Mouse (Mus musculus) cerebellum, adult 18-20 months (tissue): ENCODE measurements around the gene Slc6a11.

ENCODE experiments used
- DNase-seq, 2 experiments: peaks; one replicate each; pipeline ENCODE4 v3.0.0; 2021

Gene Slc6a11

GRCm38 (mm10) chr6:114182366-114183179 is 51.5 kb downstream of the Slc6a11 start:
- no peak for DNase-seq

GRCm38 (mm10) chr6:114187121-114187520 is 56.1 kb downstream of the Slc6a11 start:
- DNase-seq, result no peak

- DNase-seq, result peak in 1 of 2 experiments; percentile 5
Measured at GRCm38 (mm10) chr6:114188869-114189268, 57.8 kb downstream of the Slc6a11 start.

- no peak for DNase-seq
Measured at GRCm38 (mm10) chr6:114195998-114196397, 65.0 kb downstream of the Slc6a11 start.

GRCm38 (mm10) chr6:114199200-114199845 is 68.3 kb downstream of the Slc6a11 start:
- no peak for DNase-seq

GRCm38 (mm10) chr6:114204557-114204956 is 73.5 kb downstream of the Slc6a11 start:
- no peak for DNase-seq

- no peak for DNase-seq
Measured at GRCm38 (mm10) chr6:114208296-114208695, 77.3 kb downstream of the Slc6a11 start.

GRCm38 (mm10) chr6:114214393-114214792 is 83.4 kb downstream of the Slc6a11 start:
- no peak for DNase-seq

GRCm38 (mm10) chr6:114216741-114217414 is 85.8 kb downstream of the Slc6a11 start:
- no peak for DNase-seq

GRCm38 (mm10) chr6:114224399-114224798 is 93.4 kb downstream of the Slc6a11 start:
- peak; percentile 8 to 35 for DNase-seq

GRCm38 (mm10) chr6:114227378-114227777 is 96.3 kb downstream of the Slc6a11 start:
- no peak for DNase-seq

- DNase-seq, result no peak
Measured at GRCm38 (mm10) chr6:114228196-114228595, 97.2 kb downstream of the Slc6a11 start.

GRCm38 (mm10) chr6:114238892-114239644 is 108.0 kb downstream of the Slc6a11 start:
- DNase-seq, result no peak

- no peak for DNase-seq
Measured at GRCm38 (mm10) chr6:114245665-114246064, 114.6 kb downstream of the Slc6a11 start.

- DNase-seq, result peak; percentile 72 to 84
Measured at GRCm38 (mm10) chr6:114250311-114250710, 119.3 kb downstream of the Slc6a11 start.

GRCm38 (mm10) chr6:114254927-114255326 is 123.9 kb downstream of the Slc6a11 start:
- no peak for DNase-seq

- DNase-seq, result no peak
Measured at GRCm38 (mm10) chr6:114257762-114258361, 126.8 kb downstream of the Slc6a11 start.

- DNase-seq, result no peak
Measured at GRCm38 (mm10) chr6:114258661-114259193, 127.7 kb downstream of the Slc6a11 start.

GRCm38 (mm10) chr6:114261609-114262008 is 130.6 kb downstream of the Slc6a11 start:
- no peak for DNase-seq

- DNase-seq, result no peak
Measured at GRCm38 (mm10) chr6:114264010-114264409, 133.0 kb downstream of the Slc6a11 start.

GRCm38 (mm10) chr6:114264426-114264825 is 133.4 kb downstream of the Slc6a11 start:
- no peak for DNase-seq

GRCm38 (mm10) chr6:114266273-114266672 is 135.2 kb downstream of the Slc6a11 start:
- no peak for DNase-seq
